Mouse (Mus musculus) intestine, postnatal 0 days (tissue): ENCODE data around the gene Tnnc2. TPM values are rescaled to one million over a fixed set of nuclear protein-coding genes. Genes with fewer than 3 reads are reported as not detected.

Experiments used
- ATAC-seq: fragments of 200-750 bp; cut with Nextera tagmentation; 2 replicates; pipeline ENCODE4 v1.8.0; 2017; ENCODE audit warnings: mild to moderate bottlenecking, moderate TSS enrichment, moderate library complexity
- H3K27ac ChIP-seq: fragments of 300-500 bp; sonication (generic); 2 replicates; pipeline ENCODE4 v1.5.1; 2014; ENCODE audit warnings: mild to moderate bottlenecking, low read depth, low read length, moderate library complexity
- H3K27me3 ChIP-seq: fragments of 300-500 bp; sonication (generic); replicated peaks from 2 replicates; pipeline ENCODE4 v1.6.1; 2014; ENCODE audit warnings: low read length, mixed read lengths; ENCODE audit not compliant: control insufficient read depth, insufficient read depth
- H3K36me3 ChIP-seq: fragments of 300-500 bp; sonication (generic); 2 replicates; pipeline ENCODE4 v1.6.1; 2014; ENCODE audit warnings: mild to moderate bottlenecking, moderate library complexity; ENCODE audit not compliant: control insufficient read depth, insufficient read depth
- H3K4me1 ChIP-seq: fragments of 300-500 bp; sonication (generic); replicated peaks from 2 replicates; pipeline ENCODE4 v1.6.1; 2014; ENCODE audit warnings: antibody characterized with exemption, low read length, mixed read lengths; ENCODE audit not compliant: control insufficient read depth, insufficient read depth
- H3K4me2 ChIP-seq: fragments of 300-500 bp; sonication (generic); replicated peaks from 2 replicates; pipeline ENCODE4 v1.6.1; 2014; ENCODE audit warnings: low read depth, mild to moderate bottlenecking, moderate library complexity
- H3K4me3 ChIP-seq: fragments of 300-500 bp; sonication (generic); 2 replicates; pipeline ENCODE4 v1.5.1; 2014; ENCODE audit warnings: low read depth, low read length
- H3K9ac ChIP-seq: fragments of 300-500 bp; sonication (generic); 2 replicates; pipeline ENCODE4 v1.6.1; 2014; ENCODE audit warnings: mild to moderate bottlenecking, low read depth, low read length
- H3K9me3 ChIP-seq: fragments of 300-500 bp; sonication (generic); 2 replicates; pipeline ENCODE4 v1.6.1; 2016; ENCODE audit warnings: mixed run types; ENCODE audit not compliant: control insufficient read depth
- CTCF ChIP-seq: sonication (generic); IDR thresholded peaks from 2 replicates; pipeline ENCODE4 v1.5.1; 2016; ENCODE audit warnings: low read depth, mild to moderate bottlenecking, control low read depth, antibody characterized with exemption, moderate library complexity
- WGBS: fragments of 180-500 bp; shearing (Covaris S2); extraction: QIAGEN DNeasy Blood & Tissue Kit; methylation state at CpG from one replicate; pipeline ENCODE4 v1.1.7; 2014; 5-methylcytosine and 5-hydroxymethylcytosine counted together
- polyA plus RNA-seq: library from polyadenylated mRNA; unstranded; fragments of >200 nt; fragmentation: Nextera tagmentation; extraction: Ambion mirVana; gene quantifications from 2 replicates; pipeline ENCODE4 v1.2.1, GENCODE M21; 2015

Gene Tnnc2
- polyA plus RNA-seq, 1 experiment from 2014 or later = 0.51 TPM

DNA sequence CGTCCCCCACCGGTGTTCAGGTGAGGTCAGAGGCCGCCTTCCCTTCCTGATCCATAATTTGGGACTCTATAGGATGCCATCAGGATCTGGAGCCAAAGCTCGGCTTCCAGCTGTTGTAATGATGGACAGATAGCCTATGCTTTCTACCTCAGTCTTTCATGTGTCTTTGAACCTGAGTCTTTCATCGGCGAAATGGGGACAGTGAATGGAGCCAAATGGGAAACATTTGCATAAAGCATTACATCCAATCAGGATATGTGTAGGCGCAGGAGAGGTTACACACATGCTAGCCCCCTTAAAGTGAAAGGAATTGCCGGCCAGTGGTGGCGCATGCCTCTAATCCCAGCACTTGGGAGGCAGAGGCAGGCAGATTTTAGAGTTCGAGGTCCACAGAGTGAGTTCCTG lies 43.4 kb upstream of the Tnnc2 start:
- 2% methylated on average over 10 of the region's 10 CpGs for WGBS
- H3K9me3 ChIP-seq = no peaks in the 10 kb centered on the region
- ATAC-seq = peak; percentile 41

DNA sequence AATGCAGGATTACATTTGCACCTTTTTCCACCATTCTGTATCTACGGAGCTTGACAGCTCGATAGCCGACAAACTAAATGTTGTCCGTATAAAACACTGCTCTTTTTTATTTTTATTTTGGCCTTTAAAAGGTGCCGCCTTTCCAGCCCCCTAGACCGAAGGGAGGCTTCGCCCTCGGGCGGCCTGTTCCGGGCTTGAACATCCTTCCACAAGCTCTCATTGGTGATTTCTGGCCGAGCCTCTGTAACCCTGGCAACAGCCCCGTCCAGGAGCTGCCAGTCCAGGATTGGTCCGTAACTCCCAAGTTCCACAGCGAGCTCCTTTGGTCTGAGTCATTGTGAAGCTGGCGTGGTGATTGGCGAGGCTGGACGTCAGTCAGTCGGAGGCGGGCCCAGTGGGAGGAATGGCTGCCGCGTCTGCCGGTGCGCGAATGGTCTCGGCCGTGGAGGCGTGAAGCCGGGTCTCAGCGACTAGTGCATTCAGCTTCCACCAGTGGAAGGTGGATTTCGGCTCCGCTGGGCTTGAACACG lies 42.9 kb upstream of the Tnnc2 start, which contains the start of gene Zswim1:
TSS of gene Zswim1 (plus strand) at position 51 of the 530 bp plus-strand sequence.
- 0 out of 2 replicates have a peak, but pooled peaks have one; percentile 17 for TF ChIP-seq CTCF
- WGBS = under 1% methylated on average over 32 of the region's 32 CpGs
- ATAC-seq = peak; percentile 99
- Histone ChIP-seq H3K36me3 (peaks cover 49% of the 10 kb centered on the region), H3K27ac (peak within 1 kb of the TSS; percentile 55), H3K9ac (peak within 1 kb of the TSS; percentile 65), H3K4me2 (peak within 1 kb of the TSS; percentile 87), H3K9me3 (no peaks in the 10 kb centered on the region), H3K27me3 (no peaks in the 10 kb centered on the region), H3K4me3 (peak within 1 kb of the TSS; percentile 68), H3K4me1 (no peaks in the 10 kb centered on the region)

More for the DNA sequence above, 43.4 kb upstream of the Tnnc2 start:
- Histone ChIP-seq H3K9ac (peak overlapping the region; percentile 65), H3K27me3 (no peaks in the 10 kb centered on the region), H3K4me2 (peak overlapping the region; percentile 87), H3K36me3 (peaks cover 54% of the 10 kb centered on the region), H3K4me1 (no peaks in the 10 kb centered on the region), H3K27ac (peak overlapping the region; percentile 55), H3K4me3 (peak overlapping the region; percentile 68)
- TF ChIP-seq CTCF = peak; percentile 46

DNA sequence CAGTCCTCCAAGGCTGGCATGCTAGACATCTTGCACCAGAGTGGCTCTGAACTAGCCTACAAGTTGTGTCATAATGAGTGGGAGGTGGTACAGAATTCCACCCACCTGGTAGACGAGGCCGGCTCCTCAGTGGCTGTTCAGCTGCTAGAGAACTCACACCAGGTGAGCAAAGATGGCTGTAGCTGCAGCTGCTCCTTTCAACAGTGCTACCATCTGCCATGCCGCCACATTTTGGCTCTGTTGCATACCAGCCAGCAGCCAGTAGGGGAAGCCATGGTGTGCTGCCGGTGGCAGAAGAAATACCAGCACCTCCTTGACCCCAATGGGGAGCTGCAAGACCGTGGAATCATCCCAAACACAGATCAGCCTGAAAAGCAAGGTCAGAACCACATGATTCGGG lies 41.3 kb upstream of the Tnnc2 start:
- Histone ChIP-seq H3K27me3 (no peaks in the 10 kb centered on the region), H3K4me3 (no peak overlapping the region), H3K9ac (no peak overlapping the region), H3K9me3 (no peaks in the 10 kb centered on the region), H3K4me2 (no peak overlapping the region), H3K36me3 (peaks cover 33% of the 10 kb centered on the region), H3K27ac (no peak overlapping the region), H3K4me1 (no peaks in the 10 kb centered on the region)
- TF ChIP-seq CTCF = no peak
- 84% methylated on average over 6 of the region's 6 CpGs for WGBS
- ATAC-seq = no peak

- TF ChIP-seq CTCF = peak; percentile 39
- H3K4me2 ChIP-seq = no peak overlapping the region
- WGBS = 57% methylated on average over 5 of the region's 5 CpGs
- no peaks in the 10 kb centered on the region; the same call in 1 of the 2 replicates for H3K4me1 ChIP-seq
- no peaks in the 10 kb centered on the region for H3K9me3 ChIP-seq
- no peak overlapping the region for H3K9ac ChIP-seq
- H3K27ac ChIP-seq = no peak overlapping the region
- H3K4me3 ChIP-seq = no peak overlapping the region
- peaks cover 26% of the 10 kb centered on the region for H3K36me3 ChIP-seq
- H3K27me3 ChIP-seq = no peaks in the 10 kb centered on the region
- no peak for ATAC-seq
Measured at GRCm38 (mm10) chr2:164817703-164818102, 37.9 kb upstream of the Tnnc2 start.

DNA sequence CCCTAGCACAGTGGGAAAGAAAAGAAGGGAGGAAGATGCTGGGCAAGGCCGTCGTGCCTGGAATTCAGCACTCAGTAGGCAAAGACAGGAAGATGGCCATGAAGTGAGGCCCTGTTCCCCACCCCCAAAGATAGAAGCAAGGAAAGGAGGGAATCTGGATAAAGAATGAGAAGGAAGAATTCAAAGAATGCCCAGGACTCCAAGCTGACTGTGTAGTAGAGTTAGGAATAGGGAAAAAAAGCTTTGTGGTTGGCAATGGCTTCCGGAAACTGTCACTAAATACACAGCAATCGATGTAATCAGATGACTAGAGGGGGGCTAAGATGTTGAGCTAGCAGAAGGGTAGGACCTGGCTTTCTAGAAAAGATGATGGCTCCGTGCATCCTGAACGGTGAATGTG lies 37.4 kb upstream of the Tnnc2 start:
- no peak overlapping the region for H3K27ac ChIP-seq
- no peaks in the 10 kb centered on the region for H3K9me3 ChIP-seq
- no peak for ATAC-seq
- peaks cover 26% of the 10 kb centered on the region for H3K36me3 ChIP-seq
- H3K4me2 ChIP-seq = no peak overlapping the region
- TF ChIP-seq CTCF = no peak
- 76% methylated on average over 6 of the region's 6 CpGs for WGBS
- H3K27me3 ChIP-seq = no peaks in the 10 kb centered on the region
- no peak overlapping the region for H3K4me3 ChIP-seq
- no peak overlapping the region for H3K9ac ChIP-seq
- H3K4me1 ChIP-seq = no peaks in the 10 kb centered on the region; the same call in 1 of the 2 replicates

GRCm38 (mm10) chr2:164815821-164816220 lies 36.1 kb upstream of the Tnnc2 start:
- no peak overlapping the region for H3K9ac ChIP-seq
- no peaks in the 10 kb centered on the region for H3K9me3 ChIP-seq
- no peaks in the 10 kb centered on the region for H3K27me3 ChIP-seq
- no peak overlapping the region for H3K4me2 ChIP-seq
- WGBS = 87% methylated on average over 8 of the region's 8 CpGs
- no peak for TF ChIP-seq CTCF
- no peak for ATAC-seq
- no peaks in the 10 kb centered on the region; the same call in 1 of the 2 replicates for H3K4me1 ChIP-seq
- no peak overlapping the region for H3K27ac ChIP-seq
- peaks cover 15% of the 10 kb centered on the region for H3K36me3 ChIP-seq
- no peak overlapping the region for H3K4me3 ChIP-seq

DNA sequence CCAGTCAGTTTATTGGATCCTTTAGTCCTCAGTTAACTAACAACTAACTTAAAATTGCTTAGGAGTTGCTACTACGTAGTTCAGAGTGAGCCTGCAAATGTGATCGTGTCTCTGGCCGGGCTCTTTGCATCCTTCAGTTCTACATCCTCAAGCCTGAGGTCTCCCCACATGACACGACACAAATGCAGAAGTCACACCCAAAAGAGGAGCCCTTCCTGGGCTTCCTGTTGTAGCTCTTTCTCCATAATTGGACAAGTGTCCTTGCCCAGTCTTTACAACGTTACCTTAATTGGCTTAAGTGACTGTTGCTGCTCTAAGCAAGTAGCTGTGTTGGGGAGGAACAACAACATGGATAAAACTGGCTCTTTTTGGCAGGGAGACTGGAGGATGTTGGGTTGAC lies 35.6 kb upstream of the Tnnc2 start:
- Histone ChIP-seq H3K4me3 (no peak overlapping the region), H3K36me3 (peaks cover 10% of the 10 kb centered on the region), H3K9me3 (no peaks in the 10 kb centered on the region), H3K4me1 (no peaks in the 10 kb centered on the region; the same call in 1 of the 2 replicates), H3K9ac (no peak overlapping the region), H3K4me2 (no peak overlapping the region), H3K27ac (no peak overlapping the region), H3K27me3 (no peaks in the 10 kb centered on the region)
- 86% methylated on average over 5 of the region's 5 CpGs for WGBS
- ATAC-seq = no peak
- TF ChIP-seq CTCF = no peak
